Mouse (Mus musculus) testis, postnatal 14 days (tissue): Measurements from ENCODE around the gene Gimap7.
A peak's percentile ranks its signal among the peaks of the same experiment; 100 is the strongest.
"Not testable (repeated sequence)": the region's sequence is repeated elsewhere in the genome, so short reads cannot be mapped to it uniquely, and the experiment has no call there.

Experiments used
- DNase-seq: peaks from one replicate; pipeline ENCODE4 v3.0.0; 2021; ENCODE audit warnings: low spot score

Gene Gimap7

DNA sequence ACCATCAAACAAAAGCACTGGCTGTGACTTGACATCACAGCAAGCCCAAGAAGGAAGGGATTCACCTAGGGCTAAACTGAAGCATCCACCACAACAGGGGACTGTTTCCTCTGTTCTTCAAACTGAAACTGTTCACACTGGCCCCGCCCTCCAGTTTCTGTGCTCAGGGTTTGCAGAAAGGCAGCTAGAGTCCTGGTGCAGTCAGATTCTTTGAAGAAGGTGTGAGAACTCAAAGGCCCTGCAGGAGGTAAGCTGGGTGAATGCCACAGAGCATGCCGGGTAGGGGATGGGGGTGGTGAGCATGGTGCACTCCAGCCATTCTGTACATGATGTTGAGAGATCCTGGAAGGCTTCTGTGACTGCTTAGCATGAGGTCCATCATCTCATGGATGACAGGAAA is at the start of gene Gimap7, which contains the start of gene Gm28053:
Gene Gimap7, plus strand, starts transcription at position 167 of the 400 bp plus-strand sequence.
Gene Gm28053, plus strand, starts transcription at position 153 of the 400 bp plus-strand sequence.
- no peak for DNase-seq

DNA sequence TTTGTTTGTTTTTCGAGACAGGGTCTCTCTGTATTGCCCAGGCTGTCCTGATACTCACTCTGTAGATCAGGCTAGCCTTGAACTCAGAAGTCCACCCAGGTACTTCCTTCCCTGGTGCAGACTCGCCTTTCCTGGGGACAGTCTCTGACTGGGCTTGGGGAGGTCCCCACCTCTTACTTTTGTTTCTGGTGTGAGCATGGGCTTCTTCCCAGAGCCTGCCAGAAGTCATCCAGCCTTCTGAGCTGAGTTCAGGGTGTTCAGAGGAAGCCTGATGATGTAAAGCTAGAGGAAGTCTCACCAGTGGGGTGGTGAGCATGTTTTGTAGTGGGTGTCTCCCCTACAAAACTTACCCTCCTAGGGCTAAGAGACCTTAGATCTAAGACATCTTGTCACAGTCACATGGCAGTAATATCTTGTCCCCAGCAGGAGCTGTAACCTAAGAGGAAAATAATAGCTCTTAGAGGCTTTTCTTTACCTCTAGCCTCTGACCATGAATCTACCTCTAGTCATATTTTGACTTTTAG is 48.9 kb upstream of the Gimap7 start:
- no peak for DNase-seq

DNA sequence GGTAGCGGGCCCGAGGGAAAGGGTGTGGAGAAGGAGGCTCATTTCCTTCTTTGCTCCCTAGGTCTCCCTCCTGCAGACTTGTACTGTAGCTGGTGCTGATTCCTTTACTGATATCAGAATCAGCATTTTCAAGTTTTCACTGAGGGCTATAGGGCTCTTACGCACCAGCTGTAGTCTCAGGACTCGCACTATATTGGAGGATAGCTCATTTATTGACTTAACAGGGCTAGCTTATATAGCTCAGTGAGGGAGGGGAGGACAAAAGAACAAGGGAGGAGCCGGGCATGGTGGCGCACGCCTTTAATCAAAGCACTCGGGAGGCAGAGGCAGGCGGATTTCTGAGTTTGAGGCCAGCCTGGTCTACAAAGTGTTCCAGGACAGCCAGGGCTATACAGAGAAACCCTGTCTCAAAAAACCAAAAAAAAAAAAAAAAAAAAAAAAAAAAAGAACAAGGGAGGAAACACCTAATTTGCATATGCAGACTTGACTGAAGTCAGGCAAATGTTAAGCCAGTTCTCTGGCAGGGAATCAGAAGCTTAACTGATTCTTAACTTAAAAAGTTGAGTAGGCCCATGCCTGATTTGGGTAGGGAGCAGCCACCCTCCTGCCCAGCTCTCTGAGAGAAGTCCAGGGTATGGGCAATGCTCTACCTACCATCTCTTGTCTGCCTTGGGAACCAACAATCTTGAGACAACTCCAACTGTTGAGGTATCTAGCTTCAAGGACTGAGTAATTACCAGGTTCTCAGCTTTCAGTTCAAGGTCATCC is 43.9 kb upstream of the Gimap7 start:
- DNase-seq = no peak

DNA sequence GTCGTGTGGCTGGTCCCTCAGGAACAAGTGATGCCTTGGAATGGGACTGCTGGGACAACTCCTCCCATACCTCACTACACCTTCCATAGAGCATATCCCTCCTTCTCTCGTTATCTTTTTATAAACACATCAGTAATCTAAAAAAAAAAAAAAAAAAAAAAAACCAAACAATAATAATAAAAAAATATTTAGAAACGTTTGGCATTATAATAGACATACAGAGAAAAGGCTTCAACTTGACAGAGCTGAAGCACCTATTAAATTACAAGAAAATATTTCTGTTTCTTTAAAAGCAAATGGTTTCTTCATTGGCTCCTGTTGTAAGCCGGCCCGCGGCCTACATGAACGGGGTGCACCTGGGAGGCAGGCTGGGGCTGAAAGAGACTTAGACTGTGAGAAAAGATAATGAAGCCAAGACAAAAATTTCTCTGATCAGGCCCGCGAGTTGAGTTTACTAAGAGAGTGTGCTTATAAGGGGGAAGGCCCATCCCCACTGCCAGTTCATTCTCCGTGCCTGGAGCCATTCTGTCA is 43.0 kb upstream of the Gimap7 start:
- peak; percentile 8 for DNase-seq

DNA sequence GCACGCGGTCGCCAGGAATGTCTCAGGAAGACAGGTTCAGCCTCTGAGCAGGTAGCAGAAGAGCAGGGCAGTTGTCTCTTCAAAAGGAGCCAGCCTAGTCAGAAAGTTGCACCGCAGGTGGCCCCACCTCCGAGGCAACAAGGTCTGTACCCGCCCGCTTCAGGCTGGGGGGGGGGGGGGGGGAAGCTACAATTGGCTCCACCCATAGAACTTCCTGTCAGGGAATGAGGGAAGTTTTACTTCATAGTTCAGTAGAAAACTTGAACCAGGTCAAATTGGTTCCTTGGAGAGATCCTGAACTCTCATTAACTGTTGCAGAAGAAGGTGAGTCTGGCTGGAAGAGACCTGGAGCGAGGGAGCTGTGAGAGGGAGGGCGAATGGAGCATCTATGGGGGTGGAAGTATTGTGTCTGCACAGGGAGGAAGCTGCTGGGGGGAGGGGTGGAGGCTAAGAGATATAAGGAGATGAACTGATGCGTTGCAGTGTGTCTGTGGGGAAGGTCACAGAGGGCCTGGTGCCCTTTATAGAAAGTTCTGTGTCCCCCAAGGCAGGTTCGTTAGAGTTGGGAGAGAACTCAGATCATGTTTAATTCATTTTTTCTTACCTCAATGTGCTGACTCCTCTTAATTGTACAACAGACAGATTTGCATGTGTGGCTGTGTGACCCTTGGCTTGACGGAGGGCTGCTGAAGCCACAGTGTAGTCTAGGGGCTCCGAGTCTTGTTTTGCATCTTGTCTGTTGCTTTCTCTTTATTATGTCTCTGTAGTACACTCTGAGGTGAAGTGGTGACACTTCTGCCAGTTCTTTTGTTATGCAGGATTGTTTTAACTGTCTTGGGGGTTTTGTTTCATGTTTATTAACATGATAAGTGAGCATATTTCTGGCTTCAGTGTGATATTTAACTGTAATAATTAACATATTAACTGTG is 42.2 kb upstream of the Gimap7 start, which contains the start of gene Gimap9:
Gene Gimap9, plus strand, starts transcription at position 199 of the 929 bp plus-strand sequence.
- no peak for DNase-seq

DNA sequence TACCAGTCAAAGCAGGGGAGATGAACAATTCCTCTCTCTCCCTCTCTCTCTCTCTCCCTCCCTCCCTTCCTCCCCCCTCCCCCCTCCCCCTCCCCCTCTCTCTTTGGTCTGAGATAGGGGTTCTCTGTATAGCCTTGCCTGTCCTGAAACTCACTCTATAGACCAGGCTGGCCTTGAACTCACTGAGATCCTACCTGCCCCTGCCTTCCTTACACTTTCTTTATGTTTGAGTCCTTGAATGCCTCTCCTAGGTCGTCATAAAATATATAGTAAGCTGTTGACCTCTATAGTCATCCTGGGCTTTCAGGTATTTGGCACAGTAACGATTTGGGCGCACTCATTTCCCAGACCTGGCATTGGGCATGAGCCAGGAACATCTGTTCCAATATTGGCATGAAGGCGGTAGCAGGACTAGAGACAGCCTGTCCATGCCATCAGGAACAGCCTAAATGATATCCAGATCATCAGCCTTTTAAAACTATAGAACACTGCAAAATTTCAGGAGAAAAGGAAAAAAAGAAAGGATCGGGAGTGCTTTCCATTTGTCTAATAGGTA is 41.5 kb upstream of the Gimap7 start:
- no peak for DNase-seq

DNA sequence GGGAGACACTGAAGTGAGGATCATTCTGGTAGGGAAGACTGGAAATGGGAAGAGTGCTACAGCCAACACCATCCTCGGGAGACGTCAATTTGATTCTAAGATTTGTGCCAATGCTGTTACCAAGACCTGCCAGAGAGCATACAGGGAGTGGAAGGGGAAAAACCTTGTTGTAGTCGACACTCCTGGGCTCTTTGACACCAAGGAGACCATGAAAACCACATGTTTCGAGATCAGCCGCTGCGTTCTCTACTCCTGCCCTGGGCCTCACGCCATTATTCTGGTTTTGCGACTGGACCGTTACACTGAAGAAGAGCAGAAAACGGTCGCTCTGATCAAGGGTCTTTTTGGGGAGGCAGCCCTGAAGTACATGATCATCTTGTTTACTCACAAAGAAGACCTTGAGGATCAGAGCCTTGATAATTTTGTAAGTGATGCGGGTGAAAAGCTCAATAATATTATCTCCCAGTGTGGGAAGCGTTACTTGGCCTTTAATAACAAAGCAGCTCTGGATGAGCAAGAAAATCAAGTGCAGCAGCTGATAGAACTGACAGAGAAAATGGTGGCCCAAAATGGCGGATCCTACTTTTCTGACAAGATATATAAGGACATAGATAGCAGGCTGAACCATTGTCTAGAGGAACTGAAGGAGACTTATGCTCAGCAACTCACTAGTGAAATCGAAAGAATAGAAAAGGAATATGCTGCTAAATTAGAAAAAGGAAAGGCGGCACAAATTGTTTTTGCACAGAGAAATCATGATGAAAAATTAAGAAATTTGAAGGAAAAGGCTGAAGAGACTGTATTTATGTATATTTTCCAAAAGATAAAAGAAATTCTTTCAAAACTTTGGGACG is 40.7 kb upstream of the Gimap7 start:
- no peak for DNase-seq

DNA sequence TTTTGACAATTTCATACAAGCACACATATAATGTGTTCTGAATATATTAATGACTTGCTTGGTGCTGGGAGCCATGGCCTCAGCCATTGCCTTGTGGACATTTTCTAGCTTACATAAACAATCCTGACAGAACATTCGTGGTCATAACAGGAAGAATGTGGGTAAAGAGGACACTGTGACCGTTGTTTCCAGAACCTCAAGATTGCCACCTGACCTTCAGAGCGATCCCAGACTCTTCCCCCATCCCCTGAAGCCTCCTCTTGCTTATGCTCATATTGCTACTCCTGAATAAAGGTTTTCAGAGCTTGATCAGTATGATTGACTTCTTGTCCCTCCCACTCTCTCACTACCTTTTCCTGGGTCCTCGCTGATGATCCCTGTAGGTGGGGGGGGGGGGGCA is 40.0 kb upstream of the Gimap7 start:
- DNase-seq = no peak

DNA sequence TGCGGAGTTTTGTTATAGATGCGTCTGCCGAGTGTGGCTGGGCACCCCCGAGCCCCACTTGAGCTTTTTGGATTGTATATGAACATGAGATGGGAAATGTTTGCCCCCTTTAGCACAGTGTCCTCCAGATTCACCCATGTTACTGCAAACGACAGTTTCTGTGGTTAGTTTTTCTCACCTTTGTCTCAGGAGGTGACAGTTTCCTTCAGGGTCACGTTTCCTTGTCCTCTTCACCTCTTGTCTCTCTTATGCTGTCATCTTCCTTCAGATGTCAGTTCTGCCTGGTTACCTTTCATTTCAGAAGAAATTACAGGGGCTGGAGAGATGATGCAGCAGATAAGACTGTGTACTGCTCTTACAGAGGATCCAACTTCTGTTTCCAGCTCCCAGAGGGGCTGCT is 38.7 kb upstream of the Gimap7 start:
- DNase-seq = no peak

DNA sequence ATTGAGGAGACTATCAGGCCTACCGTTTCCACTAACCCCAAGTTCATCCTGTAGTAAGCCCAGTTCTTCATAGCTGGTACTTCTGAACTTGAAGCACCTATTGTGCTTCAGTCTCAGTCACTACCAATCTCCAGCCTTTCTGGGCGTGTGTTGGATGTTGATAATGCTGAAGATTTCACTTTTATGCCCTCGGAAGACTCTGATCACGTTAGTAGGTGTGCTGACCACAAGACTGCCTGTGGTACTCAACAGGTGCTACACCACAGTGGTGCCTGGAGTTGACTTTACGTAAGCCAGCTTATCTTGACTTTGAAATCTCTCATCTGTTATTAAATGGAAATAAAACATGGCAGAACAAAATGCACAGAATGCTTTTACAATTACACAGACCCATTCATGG is 38.0 kb upstream of the Gimap7 start:
- DNase-seq = no peak

DNA sequence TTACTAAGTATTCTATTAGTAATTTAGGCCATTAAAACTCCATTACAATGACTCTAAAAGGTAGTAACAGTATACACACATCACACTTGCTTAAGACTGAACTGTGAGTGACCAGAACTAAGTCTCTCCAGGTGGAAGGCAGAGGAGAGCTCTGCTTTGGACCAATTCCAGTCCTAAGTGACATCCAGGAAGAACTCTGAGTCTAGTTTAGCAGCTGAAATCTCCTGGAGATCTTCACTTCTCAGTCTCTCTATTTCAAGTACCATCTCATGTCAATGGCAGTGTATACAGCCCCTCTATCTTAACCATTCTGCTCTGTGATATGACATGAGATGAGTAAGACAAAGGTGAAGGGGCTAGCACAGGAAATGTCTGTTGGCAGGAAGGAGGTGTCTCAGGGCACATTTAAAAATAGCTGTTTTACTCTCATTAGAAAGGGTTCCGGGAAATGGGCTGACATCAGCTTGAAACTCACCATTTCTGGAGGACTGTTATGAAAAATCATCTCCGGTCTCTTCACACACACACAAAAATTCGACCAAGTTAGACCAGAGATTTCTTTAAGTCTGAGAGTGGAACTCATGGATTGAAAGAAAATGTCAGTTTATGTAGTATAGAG is 36.8 kb upstream of the Gimap7 start:
- no peak for DNase-seq

DNA sequence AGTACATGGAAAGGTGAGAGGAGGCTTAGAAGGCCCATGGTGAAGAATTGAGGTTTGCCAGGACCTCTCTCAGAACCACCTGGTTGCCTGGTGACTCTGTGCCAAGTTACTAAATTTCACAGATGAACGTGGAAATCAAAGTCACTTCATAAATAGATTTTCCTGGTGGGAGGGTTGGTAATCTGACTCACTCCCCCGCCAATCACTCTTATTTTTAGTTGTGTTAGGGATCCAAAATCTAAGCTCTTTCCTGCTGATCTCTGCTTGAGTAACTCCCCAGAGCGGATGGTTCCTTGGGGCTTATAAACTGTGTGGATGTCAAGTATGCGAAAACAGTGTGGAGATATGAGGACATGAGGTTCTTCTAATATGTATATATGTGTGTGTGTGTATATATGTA is 36.1 kb upstream of the Gimap7 start:
- DNase-seq = no peak

DNA sequence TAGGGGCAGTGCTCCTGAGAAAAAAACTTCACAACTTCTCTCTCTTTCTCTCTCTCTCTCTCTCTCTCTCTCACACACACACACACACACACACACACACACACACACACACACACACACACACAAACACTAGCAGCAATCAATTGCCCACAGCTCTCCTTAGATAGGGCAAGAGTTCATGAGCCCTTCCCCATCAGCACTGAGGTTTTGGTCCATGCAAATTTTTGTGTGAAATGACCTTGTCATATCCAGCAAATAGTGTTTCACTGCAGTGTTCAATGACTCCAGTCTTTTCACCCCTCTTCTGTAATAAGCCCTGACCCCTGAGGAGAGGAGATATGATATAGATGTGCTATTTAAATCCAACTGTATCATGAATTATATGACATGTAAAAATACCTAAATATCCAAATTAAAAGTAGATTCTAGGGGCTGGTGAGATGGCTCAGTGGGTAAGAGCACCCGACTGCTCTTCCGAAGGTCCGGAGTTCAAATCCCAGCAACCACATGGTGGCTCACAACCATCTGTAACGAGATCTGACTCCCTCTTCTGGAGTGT is 35.1 kb upstream of the Gimap7 start:
- not testable (repeated sequence) for DNase-seq

DNA sequence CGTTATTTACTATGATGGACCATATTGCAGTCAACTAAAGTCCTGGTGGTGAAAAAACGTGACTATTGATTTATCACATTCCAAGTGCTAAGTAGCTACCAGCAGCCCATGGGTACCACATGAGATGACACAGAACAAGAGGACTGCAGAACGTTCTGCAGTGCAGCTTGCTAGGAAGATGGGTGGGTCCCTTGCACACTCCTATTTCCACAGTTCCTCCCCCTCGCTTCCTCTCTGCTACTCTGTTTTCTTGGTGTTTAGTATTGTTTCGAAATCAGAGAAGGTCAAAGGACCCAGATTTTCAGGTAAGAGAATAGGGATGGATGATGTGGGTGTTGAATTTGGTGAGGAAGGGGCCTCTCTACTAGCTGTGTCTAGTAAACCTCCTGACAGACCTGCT is 34.1 kb upstream of the Gimap7 start, which contains the start of gene Gimap4:
Gene Gimap4, plus strand, starts transcription at position 231 of the 400 bp plus-strand sequence.
- DNase-seq = no peak

DNA sequence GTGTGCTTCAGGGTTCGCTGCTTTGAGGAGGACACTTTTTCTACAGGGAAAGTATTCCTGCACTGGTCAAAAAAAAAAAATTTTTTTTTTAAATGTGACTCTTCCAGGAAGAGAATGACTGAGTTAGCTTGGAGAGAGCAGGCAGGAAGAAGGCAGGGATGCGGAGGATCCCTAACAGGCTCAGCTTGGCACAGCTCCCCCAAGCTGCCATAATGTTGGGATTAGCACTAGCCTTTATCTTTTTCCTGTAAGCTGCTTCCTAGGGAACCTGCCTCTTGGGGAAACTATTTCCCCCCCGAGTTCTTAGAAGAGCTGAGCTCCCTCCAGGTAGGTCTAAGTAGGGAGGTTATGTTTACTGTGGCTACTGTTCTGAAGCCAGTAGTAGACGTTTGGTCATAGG is 33.6 kb upstream of the Gimap7 start:
- no peak for DNase-seq

DNA sequence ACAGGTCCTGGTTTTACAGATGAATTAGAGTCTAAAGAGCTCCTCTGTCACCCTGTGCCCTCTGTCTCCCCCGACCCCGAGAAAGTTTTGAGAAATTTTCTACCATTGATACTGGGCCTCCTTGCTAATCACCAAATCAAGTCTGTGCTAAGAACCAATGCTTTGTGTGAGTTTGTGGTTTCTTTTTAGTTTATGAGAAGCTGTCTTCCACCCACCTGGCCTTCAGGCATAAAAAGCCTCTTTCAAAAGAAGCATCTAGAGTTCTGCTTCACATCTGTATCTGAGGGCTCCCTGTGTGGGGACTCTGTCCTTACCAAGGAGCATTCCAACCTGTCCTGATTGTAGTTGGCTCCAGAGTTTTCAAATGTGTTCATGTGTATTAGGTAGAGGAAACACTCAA is 33.2 kb upstream of the Gimap7 start:
- no peak for DNase-seq

DNA sequence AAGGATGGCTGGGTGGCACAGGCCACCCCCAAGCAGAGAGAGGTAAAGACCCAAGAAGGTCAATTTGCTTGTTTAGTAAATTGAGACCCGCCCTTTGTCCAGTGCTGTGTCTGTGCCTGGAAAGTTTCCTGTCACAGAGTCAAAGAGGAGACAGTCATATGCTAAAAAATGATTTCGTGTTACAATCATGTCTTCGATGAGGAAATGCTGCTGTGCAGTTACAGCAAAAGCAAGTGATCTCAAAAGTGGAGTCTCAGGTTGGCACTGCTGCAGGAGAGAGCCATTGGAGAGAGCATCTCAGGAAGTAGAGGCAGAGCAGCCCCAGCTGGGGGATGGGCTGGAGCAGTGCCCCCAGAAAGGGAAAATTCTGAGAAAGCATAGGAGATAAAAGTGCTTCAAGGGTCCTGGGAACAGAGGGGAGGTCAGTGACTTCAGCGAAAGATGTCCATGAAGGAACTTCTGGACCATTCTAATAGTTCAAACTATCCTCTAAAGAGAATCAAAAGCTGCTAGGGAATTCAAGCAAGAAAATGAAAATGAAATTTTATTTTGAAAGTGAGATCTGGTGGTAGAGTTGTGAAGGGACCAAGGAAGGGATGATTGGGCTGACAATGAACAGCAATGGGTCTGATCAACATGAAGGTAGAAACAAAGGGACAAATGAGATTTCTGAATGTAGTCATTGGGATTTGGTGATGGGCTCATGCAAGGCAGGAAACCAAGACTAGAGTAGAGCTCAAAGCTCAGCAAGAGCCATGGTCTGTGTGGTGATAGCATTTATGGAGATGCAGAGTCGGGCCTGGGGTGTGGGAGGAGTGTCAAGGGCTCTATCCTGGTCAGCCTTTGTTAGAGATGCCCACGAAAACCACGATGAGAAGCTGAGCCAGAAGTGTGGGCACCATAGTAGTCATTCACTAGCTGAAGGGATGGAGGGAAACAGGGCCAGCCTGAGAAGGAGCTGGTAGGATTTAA is 32.4 kb upstream of the Gimap7 start:
- DNase-seq = no peak

DNA sequence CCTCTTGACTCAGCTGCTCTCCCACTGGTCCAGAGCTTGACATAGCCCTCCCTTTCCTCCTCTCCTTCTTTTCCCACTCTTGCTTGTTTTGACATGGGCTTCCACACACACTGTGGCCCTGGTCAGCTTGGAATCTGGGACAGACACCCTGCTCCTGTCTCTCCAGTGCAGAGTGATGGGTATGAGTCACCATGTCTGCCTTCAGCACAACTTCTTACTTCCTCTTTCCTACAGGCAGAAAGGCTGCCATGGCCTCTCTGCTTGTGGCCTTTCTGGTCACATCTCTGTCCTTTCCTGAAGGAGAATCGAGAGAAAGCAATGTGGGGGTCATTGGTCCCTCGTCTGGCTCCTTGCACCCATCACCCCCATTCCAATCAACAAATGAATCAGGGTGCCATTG is 31.3 kb upstream of the Gimap7 start:
- DNase-seq = no peak

DNA sequence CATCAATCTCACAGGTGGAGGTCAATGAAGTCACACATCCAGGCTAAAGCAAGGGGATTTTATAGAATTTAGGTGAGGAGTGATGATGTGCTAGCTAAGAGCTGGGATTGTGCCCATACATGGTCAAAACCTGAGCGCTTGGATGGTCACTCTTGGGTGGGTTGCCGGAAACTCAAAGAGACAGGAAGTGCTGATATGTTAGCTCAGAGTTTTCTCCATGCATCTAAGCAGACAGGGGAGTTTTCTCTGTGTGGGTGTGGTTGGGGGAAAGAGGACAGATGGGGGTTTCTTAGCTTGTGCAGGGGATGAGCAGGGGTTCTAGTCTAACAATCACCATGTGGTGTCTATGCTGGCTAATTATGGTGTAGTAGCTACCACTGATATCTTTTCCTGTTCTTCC is 29.1 kb upstream of the Gimap7 start:
- DNase-seq = no peak
